ENCODE assay signal across 8 mouse cellular contexts in genomic region chr12:44268728-44269302, GRCm38 (mm10). TPM values are rescaled to one million over a fixed set of nuclear protein-coding genes. Genes with fewer than 3 reads are reported as not detected.
DNase-seq lines count a peak whose midpoint lies in the region; ATAC-seq lines count a peak whose summit lies in the region.

No protein-coding gene starts in this region.

- peak overlapping the region; percentile 68 for H3K4me2 ChIP-seq in embryonic facial prominence, embryonic 14.5 days (ENCODE audit: low read depth, low read length)
- H3K4me2 ChIP-seq in kidney, embryonic 14.5 days (replicated peaks; ENCODE audit: low read depth, low read length) = peak overlapping the region; percentile 46
- H3K4me2 ChIP-seq in limb, embryonic 15.5 days = peak overlapping the region; percentile 59

- peaks cover 3% of the 10 kb centered on the region; the same call in 1 of the 2 replicates for H3K4me1 ChIP-seq in embryonic facial prominence, embryonic 14.5 days (ENCODE audit: control insufficient read depth, insufficient read depth, low read length)
- 0 out of 2 replicates have a peak, but pooled peaks cover 10% of the 10 kb centered on the region for H3K4me1 ChIP-seq in kidney, embryonic 14.5 days (ENCODE audit: control insufficient read depth, insufficient read depth, low read length)
- H3K4me1 ChIP-seq in limb, embryonic 15.5 days = peaks cover 4% of the 10 kb centered on the region; the same call in 1 of the 2 replicates

- H3K4me3 ChIP-seq in embryonic facial prominence, embryonic 14.5 days (ENCODE audit: low read depth, low read length) = peak overlapping the region; percentile 81
- H3K4me3 ChIP-seq in kidney, embryonic 14.5 days (ENCODE audit: low read length) = peak overlapping the region; percentile 72
- peak overlapping the region; percentile 89 for H3K4me3 ChIP-seq in limb, embryonic 15.5 days

- DNase-seq in 3T3-L1 (ENCODE audit: low read depth, low spot score) = peak; percentile 98
- peak; percentile 99 for DNase-seq in adrenal gland, postnatal 4 days (ENCODE audit: low spot score in 2 of 2)
- peak; percentile 99 for DNase-seq in embryonic facial prominence, embryonic 14.5 days (ENCODE audit: low spot score)
- DNase-seq in heart, adult 9 months (ENCODE audit: low spot score in 2 of 2) = peak; percentile 99
- peak; percentile 97 to 100 for DNase-seq in monocyte, adult 2 months (ENCODE audit: low read depth in 1 of 2, low spot score in 2 of 2)
- DNase-seq in spleen, postnatal 36 days (ENCODE audit: low spot score in 2 of 2) = peak; percentile 99

- no peaks in the 10 kb centered on the region for H3K9me3 ChIP-seq in embryonic facial prominence, embryonic 14.5 days (ENCODE audit: control insufficient read depth, low read length)
- H3K9me3 ChIP-seq in kidney, embryonic 14.5 days (ENCODE audit: control insufficient read depth, low read length) = no peaks in the 10 kb centered on the region
- no peaks in the 10 kb centered on the region for H3K9me3 ChIP-seq in limb, embryonic 15.5 days

- peak; percentile 98 for ATAC-seq in embryonic facial prominence, embryonic 14.5 days (ENCODE audit: low read depth)
- peak; percentile 100 for ATAC-seq in kidney, embryonic 14.5 days (ENCODE audit: low FRiP score, low TSS enrichment)
- peak; percentile 99 for ATAC-seq in limb, embryonic 15.5 days (ENCODE audit: insufficient number of reproducible peaks, low FRiP score, low TSS enrichment, low read depth)

- no peaks in the 10 kb centered on the region for H3K27me3 ChIP-seq in embryonic facial prominence, embryonic 14.5 days (replicated peaks; ENCODE audit: control insufficient read depth, insufficient read depth, low read length)
- no peaks in the 10 kb centered on the region for H3K27me3 ChIP-seq in kidney, embryonic 14.5 days (ENCODE audit: control insufficient read depth, insufficient read depth, low read length)
- H3K27me3 ChIP-seq in limb, embryonic 15.5 days = no peaks in the 10 kb centered on the region

- peak overlapping the region; percentile 99 for H3K27ac ChIP-seq in embryonic facial prominence, embryonic 14.5 days (replicated peaks; ENCODE audit: low read depth, low read length)
- H3K27ac ChIP-seq in kidney, embryonic 14.5 days (ENCODE audit: low read depth, low read length) = peak overlapping the region; percentile 92
- H3K27ac ChIP-seq in limb, embryonic 15.5 days = peak overlapping the region; percentile 99

- peak overlapping the region; percentile 95 for H3K9ac ChIP-seq in embryonic facial prominence, embryonic 14.5 days (ENCODE audit: low read depth, low read length)
- H3K9ac ChIP-seq in kidney, embryonic 14.5 days (ENCODE audit: low read depth, low read length) = peak overlapping the region; percentile 79
- H3K9ac ChIP-seq in limb, embryonic 15.5 days = peak overlapping the region; percentile 79

- no peaks in the 10 kb centered on the region for H3K36me3 ChIP-seq in embryonic facial prominence, embryonic 14.5 days (ENCODE audit: control insufficient read depth, insufficient read depth, low read length)
- H3K36me3 ChIP-seq in kidney, embryonic 14.5 days (ENCODE audit: control insufficient read depth, insufficient read depth, low read length) = no peaks in the 10 kb centered on the region
- H3K36me3 ChIP-seq in limb, embryonic 15.5 days = no peaks in the 10 kb centered on the region

- WGBS in embryonic facial prominence, embryonic 14.5 days = under 1% methylated on average over 29 of the region's 38 CpGs
- 2% methylated on average over 23 of the region's 38 CpGs for WGBS in kidney, embryonic 14.5 days
- WGBS in limb, embryonic 15.5 days = under 1% methylated on average over 38 of the region's 38 CpGs

RNA-seq across cellular contexts. Expression of gene Pnpla8, which starts 47.6 kb away (rescaled TPM):
- 10 to 100 TPM; 83.9 to 86.1 TPM for total RNA-seq in adrenal gland, postnatal 4 days (2021)
- 72.7 and 78.6 TPM in 2 replicates for polyA plus RNA-seq in embryonic facial prominence, embryonic 14.5 days (2014; fragmentation: Nextera tagmentation; extraction: Ambion mirVana)
- polyA plus RNA-seq in kidney, embryonic 14.5 days (2014; fragmentation: Nextera tagmentation; extraction: Ambion mirVana) = 45.7 and 73.3 TPM in 2 replicates
- 74.5 and 77.5 TPM in 2 replicates for polyA plus RNA-seq in limb, embryonic 15.5 days (2015; fragmentation: Nextera tagmentation; extraction: Ambion mirVana)

RNA-seq across cellular contexts. Expression of gene Dnajb9, which starts 58.7 kb away (rescaled TPM):
- 10 to 100 TPM; 26.9 to 28.9 TPM for total RNA-seq in adrenal gland, postnatal 4 days (2021)
- 27.5 and 31.4 TPM in 2 replicates for polyA plus RNA-seq in embryonic facial prominence, embryonic 14.5 days (2014; fragmentation: Nextera tagmentation; extraction: Ambion mirVana)
- polyA plus RNA-seq in kidney, embryonic 14.5 days (2014; fragmentation: Nextera tagmentation; extraction: Ambion mirVana) = 20.6 and 25.6 TPM in 2 replicates
- 27.6 and 28.7 TPM in 2 replicates for polyA plus RNA-seq in limb, embryonic 15.5 days (2015; fragmentation: Nextera tagmentation; extraction: Ambion mirVana)

RNA-seq across cellular contexts. Expression of gene Nrcam, which starts 59.9 kb away (rescaled TPM):
- total RNA-seq in adrenal gland, postnatal 4 days (2021) = 10 to 100 TPM; 13.4 to 16.9 TPM
- polyA plus RNA-seq in embryonic facial prominence, embryonic 14.5 days (2014; fragmentation: Nextera tagmentation; extraction: Ambion mirVana) = 8.7 and 9.0 TPM in 2 replicates
- 7.0 and 12.3 TPM in 2 replicates for polyA plus RNA-seq in kidney, embryonic 14.5 days (2014; fragmentation: Nextera tagmentation; extraction: Ambion mirVana)
- 2.8 and 4.7 TPM in 2 replicates for polyA plus RNA-seq in limb, embryonic 15.5 days (2015; fragmentation: Nextera tagmentation; extraction: Ambion mirVana)

Comparison
In these comparisons a context has a peak if more than half of its experiments do, and no peak if none do; other contexts are left out.
1. Peak in every context shown above with its lines: DNase-seq, ATAC-seq, H3K4me3 ChIP-seq and H3K27ac ChIP-seq.